Mouse (Mus musculus) megakaryocyte, embryonic 14.5 days (primary cell): ENCODE data around the gene Agap3. TPM values are rescaled to one million over a fixed set of nuclear protein-coding genes. Genes with fewer than 3 reads are reported as not detected.
A peak's percentile ranks its signal among the peaks of the same experiment; 100 is the strongest.

Experiments
- H3K27me3 ChIP-seq: replicated peaks from 2 replicates; pipeline ENCODE3; 2012; ENCODE audit warnings: inconsistent platforms
- H3K36me3 ChIP-seq: replicated peaks from 2 replicates; pipeline ENCODE3; 2012; ENCODE audit warnings: low read length, inconsistent platforms, mixed read lengths
- H3K4me1 ChIP-seq: 2 replicates; pipeline ENCODE4 v1.6.1; 2012; ENCODE audit warnings: inconsistent platforms
- H3K4me3 ChIP-seq: replicated peaks from 2 replicates; pipeline ENCODE3; 2012; ENCODE audit warnings: moderate library complexity, mild to moderate bottlenecking, inconsistent platforms
- H3K9me3 ChIP-seq: 2 replicates; pipeline ENCODE4 v1.6.1; 2012; ENCODE audit warnings: inconsistent platforms
- FLI1 ChIP-seq: IDR thresholded peaks from 2 replicates; pipeline ENCODE4 v1.6.1; 2012; ENCODE audit warnings: low read length, inconsistent platforms, mixed read lengths
- GATA1 ChIP-seq: IDR thresholded peaks from 3 replicates; pipeline ENCODE4 v1.6.1; 2012; ENCODE audit warnings: mixed read lengths, low read length, inconsistent platforms, borderline replicate concordance
- polyA plus RNA-seq: library from polyadenylated mRNA; stranded (reverse); fragments of >175 nt; gene quantifications from 2 replicates; pipeline ENCODE4 v1.2.3, GENCODE M21; 2012; ENCODE audit warnings: low replicate concordance; ENCODE audit not compliant: insufficient read depth

Agap3 gene
- polyA plus RNA-seq, 1 experiment: 117 TPM

DNA sequence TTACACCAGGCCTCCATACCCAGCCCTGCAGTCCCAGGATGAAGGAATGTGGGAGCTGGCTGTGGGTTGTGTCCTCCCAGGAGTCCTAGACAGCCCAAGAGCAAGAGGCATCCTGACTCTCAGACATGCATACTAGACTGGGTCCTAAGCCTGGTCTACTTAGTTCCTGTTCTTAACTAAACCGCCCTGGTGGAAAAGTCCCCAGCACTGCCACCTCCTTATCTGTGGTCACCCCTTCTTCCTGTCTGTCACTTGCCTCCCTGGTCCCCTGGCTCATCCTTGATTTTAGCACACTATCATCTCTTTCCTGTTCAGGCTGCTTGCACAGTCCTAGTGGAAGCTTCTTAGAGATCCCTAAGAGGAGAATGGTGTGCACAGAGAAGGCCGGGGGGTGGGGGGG is 53.5 kb downstream of the Agap3 start:
- peaks cover 81% of the 10 kb centered on the region for H3K27me3 ChIP-seq
- TF ChIP-seq FLI1 (no peak), GATA1 (peak; percentile 44; the same call in 1 of the 3 replicates)
- peak overlapping the region; percentile 19 for H3K4me3 ChIP-seq
- peaks cover 27% of the 10 kb centered on the region for H3K36me3 ChIP-seq
- peaks cover 36% of the 10 kb centered on the region for H3K4me1 ChIP-seq
- peaks cover 8% of the 10 kb centered on the region for H3K9me3 ChIP-seq

DNA sequence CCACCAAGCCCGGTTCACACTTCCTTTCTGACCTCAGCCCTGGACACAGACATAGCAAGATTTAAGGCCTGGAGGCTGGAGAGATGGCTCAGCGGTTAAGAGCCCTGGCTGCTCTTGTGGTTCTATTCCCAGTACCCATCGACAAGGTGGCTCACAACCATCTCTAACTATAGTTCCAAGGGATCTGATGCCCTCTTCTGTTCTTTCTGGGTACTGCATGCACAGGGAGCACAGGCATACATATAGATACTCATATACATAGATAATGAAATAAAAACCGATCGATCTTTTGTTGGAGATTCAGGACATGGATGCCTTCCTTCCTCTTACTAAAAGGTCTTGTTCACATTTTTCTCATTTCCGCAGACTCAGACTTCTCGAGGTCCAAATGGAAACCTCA is 56.4 kb downstream of the Agap3 start:
- TF ChIP-seq GATA1: no peak
- TF ChIP-seq FLI1: no peak
- Histone ChIP-seq H3K27me3 (peaks cover 76% of the 10 kb centered on the region), H3K9me3 (peaks cover 8% of the 10 kb centered on the region), H3K4me1 (peaks cover 36% of the 10 kb centered on the region), H3K36me3 (no peaks in the 10 kb centered on the region), H3K4me3 (no peak overlapping the region)

DNA sequence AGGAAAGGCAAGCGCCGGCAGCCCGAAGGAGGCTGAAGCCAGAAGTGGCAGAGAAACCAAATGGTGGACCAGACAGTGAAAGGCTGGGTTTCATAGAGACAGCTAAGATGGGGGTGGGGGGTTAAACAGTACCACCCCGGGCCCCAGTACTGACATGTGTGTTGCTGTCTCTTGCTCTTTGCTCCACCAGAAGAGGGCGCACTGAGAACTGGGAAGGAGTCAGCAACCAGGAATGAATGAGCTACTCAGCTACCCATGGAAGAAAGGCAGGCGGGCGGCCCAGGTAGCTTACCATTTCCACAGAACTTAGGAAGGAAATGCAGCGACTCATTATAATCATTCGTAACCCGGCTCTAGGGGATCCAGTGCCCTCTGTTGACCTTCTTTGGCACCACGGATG is 58.7 kb downstream of the Agap3 start:
- TF ChIP-seq GATA1 (no peak), FLI1 (no peak)
- Histone ChIP-seq H3K4me1 (peaks cover 17% of the 10 kb centered on the region), H3K4me3 (no peak overlapping the region), H3K27me3 (peaks cover 74% of the 10 kb centered on the region), H3K9me3 (peaks cover 8% of the 10 kb centered on the region), H3K36me3 (no peaks in the 10 kb centered on the region)

DNA sequence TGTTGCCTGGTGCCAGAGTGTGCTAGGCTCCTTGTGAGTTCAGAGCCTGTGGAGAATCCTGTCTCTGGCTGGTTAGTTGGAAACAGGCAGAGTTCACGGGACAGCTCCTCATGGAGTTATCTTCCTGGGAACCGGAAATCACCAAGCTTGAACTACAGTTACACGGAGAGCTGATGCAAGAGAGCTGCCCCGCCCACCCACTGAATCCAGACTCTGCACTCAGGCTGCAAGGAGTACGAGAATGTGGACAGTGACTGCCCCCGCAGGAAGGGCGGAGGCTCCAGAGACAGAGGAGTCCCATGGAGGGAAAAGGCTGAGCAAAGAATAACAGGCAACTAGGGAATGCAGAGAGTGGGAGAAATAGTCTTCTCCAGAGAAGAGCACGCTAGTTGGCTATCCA is 60.3 kb downstream of the Agap3 start:
- peaks cover 6% of the 10 kb centered on the region for H3K4me1 ChIP-seq
- peaks cover 80% of the 10 kb centered on the region for H3K27me3 ChIP-seq
- H3K36me3 ChIP-seq: no peaks in the 10 kb centered on the region
- no peak for TF ChIP-seq FLI1
- TF ChIP-seq GATA1: no peak
- no peak overlapping the region for H3K4me3 ChIP-seq
- peaks cover 8% of the 10 kb centered on the region for H3K9me3 ChIP-seq

- Histone ChIP-seq H3K4me3 (no peak overlapping the region), H3K27me3 (peaks cover 91% of the 10 kb centered on the region), H3K4me1 (peaks cover 7% of the 10 kb centered on the region; the same call in 1 of the 2 replicates), H3K36me3 (no peaks in the 10 kb centered on the region), H3K9me3 (0 out of 2 replicates have a peak, but pooled peaks cover 2% of the 10 kb centered on the region)
- TF ChIP-seq GATA1 (no peak), FLI1 (no peak)
These were observed 69.4 kb downstream of the Agap3 start for GRCm38 (mm10) chr5:24521366-24521765.

- Histone ChIP-seq H3K9me3 (0 out of 2 replicates have a peak, but pooled peaks cover 2% of the 10 kb centered on the region), H3K27me3 (peaks cover 92% of the 10 kb centered on the region), H3K4me1 (peaks cover 17% of the 10 kb centered on the region), H3K4me3 (no peak overlapping the region), H3K36me3 (no peaks in the 10 kb centered on the region)
- no peak for TF ChIP-seq FLI1
- TF ChIP-seq GATA1: no peak
These were observed 71.8 kb downstream of the Agap3 start for GRCm38 (mm10) chr5:24523806-24524205.

DNA sequence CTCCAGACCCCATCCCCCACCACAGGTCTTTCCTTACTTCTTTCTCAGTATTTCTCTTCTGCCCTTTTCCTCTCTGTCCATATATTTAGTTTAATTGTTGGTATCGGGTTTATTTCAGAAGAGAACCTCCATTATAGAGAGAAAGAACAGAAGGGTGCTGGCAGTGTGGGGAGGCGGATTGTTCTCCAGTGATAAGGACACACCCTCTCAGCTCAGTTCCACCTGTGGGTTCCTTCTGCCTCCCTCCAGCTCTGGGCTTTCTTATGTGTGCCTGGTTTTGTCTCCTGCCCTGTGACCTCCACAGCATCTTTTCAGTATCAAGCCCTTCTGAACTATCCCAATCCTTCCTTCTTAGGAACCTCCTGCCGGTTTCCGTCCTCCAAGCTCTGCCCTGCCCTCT is 72.5 kb downstream of the Agap3 start:
- peaks cover 17% of the 10 kb centered on the region for H3K4me1 ChIP-seq
- no peak overlapping the region for H3K4me3 ChIP-seq
- H3K27me3 ChIP-seq: peaks cover 95% of the 10 kb centered on the region
- no peak for TF ChIP-seq FLI1
- TF ChIP-seq GATA1: no peak
- H3K36me3 ChIP-seq: no peaks in the 10 kb centered on the region
- 0 out of 2 replicates have a peak, but pooled peaks cover 2% of the 10 kb centered on the region for H3K9me3 ChIP-seq

- H3K27me3 ChIP-seq: peaks cover 94% of the 10 kb centered on the region
- H3K36me3 ChIP-seq: no peaks in the 10 kb centered on the region
- peaks cover 23% of the 10 kb centered on the region for H3K4me1 ChIP-seq
- no peak for TF ChIP-seq FLI1
- TF ChIP-seq GATA1: no peak
- H3K9me3 ChIP-seq: 0 out of 2 replicates have a peak, but pooled peaks cover 2% of the 10 kb centered on the region
- no peak overlapping the region for H3K4me3 ChIP-seq
These were observed 73.6 kb downstream of the Agap3 start for GRCm38 (mm10) chr5:24525360-24526189.

DNA sequence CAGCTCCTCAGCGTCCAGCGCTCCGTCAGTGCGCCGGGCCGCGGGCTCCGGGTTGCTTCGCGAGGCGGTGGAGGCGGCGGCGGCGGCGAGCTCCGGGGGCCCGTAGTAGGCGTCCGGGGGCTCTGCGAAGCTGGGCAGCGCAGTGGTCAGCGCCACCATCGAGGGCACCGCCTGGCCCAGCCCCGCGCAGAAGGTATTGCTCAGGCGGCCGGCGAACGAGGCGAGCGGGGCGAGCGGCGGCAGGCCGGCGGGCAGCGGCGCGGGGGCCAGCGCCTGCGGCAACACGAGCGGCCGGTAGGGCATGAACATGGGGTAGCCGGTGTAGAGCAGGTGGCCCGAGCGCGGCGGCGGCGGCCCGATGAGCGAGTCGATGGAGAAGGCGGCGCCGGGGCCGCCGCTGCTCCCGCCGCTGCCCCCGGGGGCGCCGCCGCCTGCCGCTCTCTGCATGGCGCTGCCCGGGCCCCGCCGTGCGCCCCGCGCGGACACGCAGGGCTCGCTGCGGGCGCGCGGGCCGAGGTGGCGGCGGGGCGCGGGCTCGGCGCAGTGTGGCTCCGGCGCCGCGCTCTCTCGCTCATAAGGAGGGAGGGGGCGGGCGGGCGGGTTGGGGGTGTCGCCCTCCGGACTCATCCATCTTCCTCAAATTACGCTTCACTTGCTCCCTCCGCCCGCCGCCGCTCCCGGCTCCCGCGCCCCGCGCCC is 74.4 kb downstream of the Agap3 start:
- TF ChIP-seq GATA1: no peak
- TF ChIP-seq FLI1: no peak
- Histone ChIP-seq H3K4me1 (peaks cover 23% of the 10 kb centered on the region), H3K9me3 (0 out of 2 replicates have a peak, but pooled peaks cover 2% of the 10 kb centered on the region), H3K4me3 (no peak overlapping the region), H3K36me3 (no peaks in the 10 kb centered on the region), H3K27me3 (peaks cover 99% of the 10 kb centered on the region)

GRCm38 (mm10) chr5:24526889-24527230 is 74.9 kb downstream of the Agap3 start, which contains the start of gene Gbx1:
Gene Gbx1, minus strand, starts transcription at chr5:24527202.
- Histone ChIP-seq H3K4me1 (peaks cover 23% of the 10 kb centered on the region), H3K36me3 (no peaks in the 10 kb centered on the region), H3K27me3 (peaks cover 99% of the 10 kb centered on the region), H3K4me3 (peak within 1 kb of the TSS; percentile 7), H3K9me3 (0 out of 2 replicates have a peak, but pooled peaks cover 2% of the 10 kb centered on the region)
- no peak for TF ChIP-seq FLI1
- TF ChIP-seq GATA1: no peak
